Mouse (Mus musculus) C2C12 (cell line): ENCODE data around the gene Shld1. TPM values are rescaled to one million over a fixed set of nuclear protein-coding genes. Genes with fewer than 3 reads are reported as not detected.

Source experiments
- H3K27me3 ChIP-seq: one replicate; pipeline ENCODE4 v1.6.1; 2011; ENCODE audit not compliant: control insufficient read depth, insufficient read depth, insufficient read length
- H3K36me3 ChIP-seq: one replicate; pipeline ENCODE4 v1.6.1; 2011; ENCODE audit not compliant: control insufficient read depth, insufficient read depth
- H3K4me3 ChIP-seq: one replicate; pipeline ENCODE4 v1.5.1; 2011; ENCODE audit warnings: mild to moderate bottlenecking, control low read depth; ENCODE audit not compliant: poor library complexity, insufficient read depth, severe bottlenecking
- H3K79me2 ChIP-seq: one replicate; pipeline ENCODE4 v1.6.1; 2011; ENCODE audit not compliant: control insufficient read depth, insufficient read depth
- H3K79me3 ChIP-seq: one replicate; pipeline ENCODE4 v1.6.1; 2011; ENCODE audit warnings: low read depth, control low read depth
- H3ac ChIP-seq: one replicate; pipeline ENCODE3; 2011; ENCODE audit warnings: low read depth; ENCODE audit not compliant: control insufficient read depth, insufficient read length
- CEBPB ChIP-seq: IDR thresholded peaks from one replicate; pipeline ENCODE4 v1.6.1; 2011; ENCODE audit warnings: low read depth, mild to moderate bottlenecking, control low read depth, moderate library complexity
- CTCF ChIP-seq: IDR thresholded peaks from one replicate; pipeline ENCODE4 v1.5.1; 2011; ENCODE audit not compliant: control insufficient read depth, insufficient read depth, insufficient read length
- FOSL1 ChIP-seq: IDR thresholded peaks from one replicate; pipeline ENCODE4 v1.8.0; 2011; ENCODE audit warnings: mild to moderate bottlenecking, low read length; ENCODE audit not compliant: poor library complexity, insufficient read depth, severe bottlenecking
- MAX ChIP-seq: IDR thresholded peaks from one replicate; pipeline ENCODE4 v1.6.1; 2011; ENCODE audit warnings: mild to moderate bottlenecking, control low read depth
- MYOD1 ChIP-seq: IDR thresholded peaks from one replicate; pipeline ENCODE4 v1.6.1; 2011; ENCODE audit warnings: low read depth; ENCODE audit not compliant: control insufficient read depth, insufficient read length
- MYOG ChIP-seq: IDR thresholded peaks from one replicate; pipeline ENCODE4 v1.6.1; 2011; ENCODE audit not compliant: control insufficient read depth, insufficient read length; ENCODE audit errors: extremely low read depth
- USF1 ChIP-seq: IDR thresholded peaks from one replicate; pipeline ENCODE4 v1.6.1; 2011; ENCODE audit warnings: low read depth, mild to moderate bottlenecking, control low read depth, moderate library complexity
- polyA plus RNA-seq: library from polyadenylated mRNA; unstranded; fragments of >200 nt; fragmentation: generic; extraction: Trizol; gene quantifications from one replicate; pipeline ENCODE4 v1.2.1, GENCODE M21; 2012; ENCODE audit warnings: missing spikeins

Gene Shld1
- polyA plus RNA-seq, 1 experiment: 5.3 TPM

GRCm38 (mm10) chr2:132794204-132794586, 107.5 kb downstream of the Shld1 start:
- Histone ChIP-seq H3K79me3 (no peaks in the 10 kb centered on the region), H3K36me3 (no peaks in the 10 kb centered on the region), H3K27me3 (peaks cover 25% of the 10 kb centered on the region), H3K4me3 (no peak overlapping the region), H3ac (no peak overlapping the region), H3K79me2 (no peaks in the 10 kb centered on the region)
- no peak for TF ChIP-seq MYOG
- TF ChIP-seq MYOD1: no peak
- no peak for TF ChIP-seq MAX
- TF ChIP-seq CEBPB: no peak
- no peak for TF ChIP-seq USF1
- no peak for TF ChIP-seq FOSL1
- no peak for TF ChIP-seq CTCF

Other genes starting within 250 kb of the Shld1 start
- gene Gpcpd1, start 99.2 kb upstream of the Shld1 start, polyA plus RNA-seq: 2.4 TPM
- 0.01 TPM for gene Chgb, start 94.3 kb downstream of the Shld1 start, polyA plus RNA-seq
- 18.8 TPM for gene Trmt6, start 129.1 kb downstream of the Shld1 start, polyA plus RNA-seq
- 2.8 TPM for gene Mcm8, start 129.2 kb downstream of the Shld1 start, polyA plus RNA-seq
- 26.2 TPM for gene Crls1, start 159.7 kb downstream of the Shld1 start, polyA plus RNA-seq
- not detected for gene Lrrn4, start 194.0 kb downstream of the Shld1 start, polyA plus RNA-seq